Mouse (Mus musculus): ENCODE data around the gene Adam8. TPM values are rescaled to one million over a fixed set of nuclear protein-coding genes. Genes with fewer than 3 reads are reported as not detected.

The Adam8 gene
- polyA plus RNA-seq, 1 experiment from 2014 or later = 0.85 TPM

DNA sequence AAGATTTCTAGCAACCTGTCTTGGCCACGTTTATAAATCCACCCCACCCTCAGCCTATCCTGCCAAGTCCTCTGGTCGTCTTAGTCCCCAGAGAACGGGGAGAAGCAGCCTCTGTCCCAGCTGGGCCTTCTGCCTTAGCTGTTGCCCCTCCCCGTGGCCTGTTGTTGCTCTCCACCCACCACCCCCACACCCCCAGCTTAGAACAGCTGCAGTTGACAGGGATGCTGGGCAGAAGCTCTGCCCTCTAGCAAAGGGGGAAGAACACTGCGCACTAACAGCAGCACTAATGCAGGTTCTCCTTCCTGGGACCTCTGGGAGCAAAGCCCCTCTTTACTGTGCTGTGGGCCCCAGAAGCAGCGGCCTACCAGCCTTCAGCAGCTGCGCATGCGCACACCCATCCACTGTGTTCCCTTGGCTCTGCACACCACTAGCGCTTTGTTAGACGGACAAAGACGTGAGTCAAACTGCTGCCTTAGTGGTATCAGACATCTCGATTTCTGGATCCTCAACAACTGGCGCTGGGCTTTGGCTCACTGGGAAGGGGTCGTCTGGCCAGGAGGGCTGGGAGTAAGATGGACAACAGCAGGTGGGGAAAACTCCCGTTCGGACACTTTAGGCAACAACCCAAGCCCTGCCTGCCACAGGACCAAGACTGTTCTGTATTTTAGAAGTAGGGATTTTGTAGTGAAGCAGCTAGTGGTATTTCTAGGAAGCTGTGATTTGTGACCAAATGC is 51.7 kb downstream of the Adam8 start:
- Histone ChIP-seq H3K9ac (ENCODE audit: low read length) (no peak overlapping the region), H3K36me3 (ENCODE audit: control insufficient read depth, insufficient read depth, low read length) (no peaks in the 10 kb centered on the region), H3K4me1 (replicated peaks; ENCODE audit: control insufficient read depth, insufficient read depth) (no peaks in the 10 kb centered on the region), H3K27me3 (ENCODE audit: control insufficient read depth, insufficient read depth, low read length) (peaks cover 6% of the 10 kb centered on the region), H3K4me3 (ENCODE audit: low read depth, low read length) (no peak overlapping the region), H3K9me3 (ENCODE audit: control insufficient read depth, low read length) (no peaks in the 10 kb centered on the region), H3K4me2 (replicated peaks; ENCODE audit: low read depth) (no peak overlapping the region), H3K27ac (replicated peaks) (no peak overlapping the region)
- 59% methylated on average over 16 of the region's 16 CpGs for WGBS
- TF ChIP-seq EP300 (optimal IDR thresholded peaks at IDR 0.05) = no peak
- TF ChIP-seq CTCF (IDR thresholded peaks at IDR 0.05; ENCODE audit: low read depth) = no peak
- ATAC-seq (ENCODE audit: low FRiP score, low TSS enrichment) = no peak
- DNase-seq (ENCODE audit: low spot score) = no peak

DNA sequence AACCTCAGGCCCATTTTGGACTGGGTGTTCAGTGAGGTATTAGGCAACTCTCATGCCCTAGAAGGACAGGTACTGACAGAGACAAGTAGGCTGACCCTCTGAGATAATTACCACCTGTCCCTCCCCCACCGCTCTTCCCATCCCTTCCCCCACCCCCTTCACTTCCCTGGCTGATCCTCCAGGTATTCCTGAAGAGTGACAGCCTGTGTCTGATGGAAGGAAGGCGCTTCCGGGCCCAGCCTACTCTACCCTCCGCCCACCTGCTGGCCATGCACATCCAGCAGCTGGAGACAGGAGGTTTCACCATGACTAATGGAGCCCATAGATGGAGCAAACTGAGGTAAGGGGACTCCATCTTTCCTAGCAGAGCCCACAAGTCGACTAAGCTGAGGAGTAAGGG is 54.6 kb downstream of the Adam8 start:
- Histone ChIP-seq H3K9ac (ENCODE audit: low read length) (no peak overlapping the region), H3K4me1 (replicated peaks; ENCODE audit: control insufficient read depth, insufficient read depth) (no peaks in the 10 kb centered on the region), H3K9me3 (ENCODE audit: control insufficient read depth, low read length) (no peaks in the 10 kb centered on the region), H3K36me3 (ENCODE audit: control insufficient read depth, insufficient read depth, low read length) (no peaks in the 10 kb centered on the region), H3K4me3 (ENCODE audit: low read depth, low read length) (no peak overlapping the region), H3K27me3 (ENCODE audit: control insufficient read depth, insufficient read depth, low read length) (no peaks in the 10 kb centered on the region; the same call in none of the 2 replicates), H3K4me2 (replicated peaks; ENCODE audit: low read depth) (no peak overlapping the region), H3K27ac (replicated peaks) (no peak overlapping the region)
- DNase-seq (ENCODE audit: low spot score) = no peak
- 58% methylated on average over 5 of the region's 5 CpGs for WGBS
- ATAC-seq (ENCODE audit: low FRiP score, low TSS enrichment) = no peak
- TF ChIP-seq CTCF (IDR thresholded peaks at IDR 0.05; ENCODE audit: low read depth) (no peak), EP300 (optimal IDR thresholded peaks at IDR 0.05) (no peak)

DNA sequence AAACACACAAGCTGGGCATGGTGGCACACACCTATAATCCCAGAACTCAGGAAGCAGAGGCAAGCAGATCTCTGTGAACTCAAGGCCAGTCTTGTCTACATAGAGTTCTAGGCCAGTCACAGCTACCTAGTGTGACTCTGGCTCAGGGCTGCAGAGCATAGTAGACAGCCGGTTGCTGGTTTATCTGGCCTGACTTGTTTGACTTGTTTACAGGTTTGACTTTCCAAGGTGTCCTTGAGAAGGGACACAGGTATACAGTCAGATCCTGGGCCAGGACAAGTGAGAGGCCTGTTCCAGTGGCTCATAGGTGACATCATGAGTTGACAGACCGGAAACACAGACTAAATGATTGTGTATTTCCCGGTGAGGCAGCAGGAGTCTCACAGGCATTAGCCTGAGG is 55.2 kb downstream of the Adam8 start:
- no peaks in the 10 kb centered on the region; the same call in 1 of the 2 replicates for H3K27me3 ChIP-seq (ENCODE audit: control insufficient read depth, insufficient read depth, low read length)
- no peaks in the 10 kb centered on the region for H3K9me3 ChIP-seq (ENCODE audit: control insufficient read depth, low read length)
- no peak overlapping the region for H3K4me3 ChIP-seq (ENCODE audit: low read depth, low read length)
- no peaks in the 10 kb centered on the region for H3K36me3 ChIP-seq (ENCODE audit: control insufficient read depth, insufficient read depth, low read length)
- H3K4me2 ChIP-seq (replicated peaks; ENCODE audit: low read depth) = no peak overlapping the region
- ATAC-seq (ENCODE audit: low FRiP score, low TSS enrichment) = peak; percentile 81
- 56% methylated on average over 3 of the region's 3 CpGs for WGBS
- TF ChIP-seq CTCF (IDR thresholded peaks at IDR 0.05; ENCODE audit: low read depth) (no peak), EP300 (optimal IDR thresholded peaks at IDR 0.05) (no peak)
- H3K9ac ChIP-seq (ENCODE audit: low read length) = no peak overlapping the region
- H3K27ac ChIP-seq (replicated peaks) = no peak overlapping the region
- H3K4me1 ChIP-seq (replicated peaks; ENCODE audit: control insufficient read depth, insufficient read depth) = no peaks in the 10 kb centered on the region
- no peak for DNase-seq (ENCODE audit: low spot score)

DNA sequence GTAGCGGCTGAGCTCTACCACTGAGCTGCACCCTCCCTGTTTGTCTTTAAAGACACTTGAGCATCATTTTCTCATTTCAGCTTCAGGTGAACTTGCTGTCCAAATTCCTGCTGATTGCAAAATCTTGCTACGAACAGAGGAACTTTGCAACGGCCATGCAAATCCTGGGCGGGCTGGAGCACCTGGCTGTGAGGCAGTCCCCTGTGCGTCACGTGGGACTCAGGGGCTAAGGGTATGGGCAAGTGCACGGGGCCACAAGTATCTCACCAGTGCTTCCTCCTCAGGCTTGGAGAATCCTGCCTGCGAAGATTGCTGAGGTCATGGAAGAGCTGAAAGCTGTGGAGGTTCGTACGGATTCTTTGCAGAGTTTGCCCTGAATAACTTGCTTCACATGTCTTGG is 55.7 kb downstream of the Adam8 start:
- WGBS = 82% methylated on average over 10 of the region's 10 CpGs
- no peak overlapping the region for H3K4me2 ChIP-seq (replicated peaks; ENCODE audit: low read depth)
- no peaks in the 10 kb centered on the region; the same call in 1 of the 2 replicates for H3K27me3 ChIP-seq (ENCODE audit: control insufficient read depth, insufficient read depth, low read length)
- DNase-seq (ENCODE audit: low spot score) (no peak), ATAC-seq (ENCODE audit: low FRiP score, low TSS enrichment) (no peak)
- H3K9me3 ChIP-seq (ENCODE audit: control insufficient read depth, low read length) = no peaks in the 10 kb centered on the region
- H3K4me3 ChIP-seq (ENCODE audit: low read depth, low read length) = no peak overlapping the region
- no peaks in the 10 kb centered on the region for H3K4me1 ChIP-seq (replicated peaks; ENCODE audit: control insufficient read depth, insufficient read depth)
- TF ChIP-seq CTCF (IDR thresholded peaks at IDR 0.05; ENCODE audit: low read depth) (no peak), EP300 (optimal IDR thresholded peaks at IDR 0.05) (no peak)
- H3K9ac ChIP-seq (ENCODE audit: low read length) = no peak overlapping the region
- H3K27ac ChIP-seq (replicated peaks) = no peak overlapping the region
- H3K36me3 ChIP-seq (ENCODE audit: control insufficient read depth, insufficient read depth, low read length) = no peaks in the 10 kb centered on the region

DNA sequence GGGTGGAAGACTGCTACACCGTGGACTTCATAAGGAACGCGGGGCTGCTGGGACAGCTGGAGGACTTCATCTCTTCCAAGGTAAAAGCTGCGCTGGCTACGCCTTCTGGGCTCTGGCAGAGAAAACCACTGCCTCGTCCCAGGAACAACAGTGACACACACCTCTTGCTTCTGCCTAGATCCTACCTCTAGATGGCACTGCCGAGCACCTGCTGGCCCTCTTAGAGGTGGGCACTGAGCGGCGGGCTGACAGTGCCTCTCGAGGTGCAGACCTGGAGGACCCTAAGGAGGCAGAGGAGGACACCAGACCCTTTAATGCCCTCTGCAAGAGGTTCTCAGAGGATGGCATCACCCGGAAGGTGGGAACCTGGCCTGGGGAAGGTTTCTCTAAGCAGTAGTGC is 61.6 kb downstream of the Adam8 start:
- no peak overlapping the region for H3K4me3 ChIP-seq (ENCODE audit: low read depth, low read length)
- H3K9me3 ChIP-seq (ENCODE audit: control insufficient read depth, low read length) = no peaks in the 10 kb centered on the region
- H3K4me2 ChIP-seq (replicated peaks; ENCODE audit: low read depth) = no peak overlapping the region
- DNase-seq (ENCODE audit: low spot score) (peak; percentile 45), ATAC-seq (ENCODE audit: low FRiP score, low TSS enrichment) (peak; percentile 62)
- H3K4me1 ChIP-seq (replicated peaks; ENCODE audit: control insufficient read depth, insufficient read depth) = no peaks in the 10 kb centered on the region
- no peak overlapping the region for H3K9ac ChIP-seq (ENCODE audit: low read length)
- 17% methylated on average over 11 of the region's 11 CpGs for WGBS
- no peaks in the 10 kb centered on the region for H3K36me3 ChIP-seq (ENCODE audit: control insufficient read depth, insufficient read depth, low read length)
- H3K27me3 ChIP-seq (ENCODE audit: control insufficient read depth, insufficient read depth, low read length) = no peaks in the 10 kb centered on the region
- H3K27ac ChIP-seq (replicated peaks) = no peak overlapping the region
- TF ChIP-seq EP300 (optimal IDR thresholded peaks at IDR 0.05) = no peak
- TF ChIP-seq CTCF (IDR thresholded peaks at IDR 0.05; ENCODE audit: low read depth) = peak; percentile 81

MicroRNAs encoded within 50 kb of the gene (microRNA counts, 519-probe panel; counts per million panel counts)
- microRNA mmu-miR-202-3p (not detected), microRNA mmu-miR-202-5p (not detected)

Small RNA genes within 50 kb of the gene (microRNA-seq; reads per million reads assigned to microRNA genes)
- gene Mir202 = not detected
- not detected for gene Mir7062
- not detected for gene mmu-mir-7686

Other genes starting within 250 kb of the Adam8 start
- gene Adgra1, start 158.4 kb downstream of the Adam8 start, polyA plus RNA-seq (2015; fragmentation: Nextera tagmentation; extraction: Ambion mirVana) = 0.55 and 1.1 TPM in 2 replicates
- 0.05 and 0.18 TPM in 2 replicates for gene Kndc1, start 97.9 kb downstream of the Adam8 start, polyA plus RNA-seq (2015; fragmentation: Nextera tagmentation; extraction: Ambion mirVana)
- 0.13 TPM in 1 of 2 replicates, not detected in the other for gene Utf1, start 48.8 kb downstream of the Adam8 start, polyA plus RNA-seq (2015; fragmentation: Nextera tagmentation; extraction: Ambion mirVana)
- 0.11 and 0.17 TPM in 2 replicates for gene 6430531B16Rik, start 13.8 kb downstream of the Adam8 start, polyA plus RNA-seq (2015; fragmentation: Nextera tagmentation; extraction: Ambion mirVana)
- gene Zfp511, start 43.8 kb upstream of the Adam8 start, polyA plus RNA-seq (2015; fragmentation: Nextera tagmentation; extraction: Ambion mirVana) = 19.7 and 20.7 TPM in 2 replicates
- gene Tubgcp2, start 44.1 kb upstream of the Adam8 start, polyA plus RNA-seq (2015; fragmentation: Nextera tagmentation; extraction: Ambion mirVana) = 17.7 and 20.1 TPM in 2 replicates
- gene Msx3, start 56.5 kb upstream of the Adam8 start, polyA plus RNA-seq (2015; fragmentation: Nextera tagmentation; extraction: Ambion mirVana) = 0.04 TPM in 1 of 2 replicates, not detected in the other
- gene Caly, start 90.0 kb upstream of the Adam8 start, polyA plus RNA-seq (2015; fragmentation: Nextera tagmentation; extraction: Ambion mirVana) = 4.5 and 5.6 TPM in 2 replicates
- 24.4 and 45.2 TPM in 2 replicates for gene Prap1, start 100.8 kb upstream of the Adam8 start, polyA plus RNA-seq (2015; fragmentation: Nextera tagmentation; extraction: Ambion mirVana)
- gene Fuom, start 109.9 kb upstream of the Adam8 start, polyA plus RNA-seq (2015; fragmentation: Nextera tagmentation; extraction: Ambion mirVana) = 41.2 and 44.5 TPM in 2 replicates
- gene Paox, start 123.2 kb upstream of the Adam8 start, polyA plus RNA-seq (2015; fragmentation: Nextera tagmentation; extraction: Ambion mirVana) = 27.7 and 27.8 TPM in 2 replicates
- 139 and 143 TPM in 2 replicates for gene Echs1, start 123.9 kb upstream of the Adam8 start, polyA plus RNA-seq (2015; fragmentation: Nextera tagmentation; extraction: Ambion mirVana)
- gene Mtg1, start 145.0 kb upstream of the Adam8 start, polyA plus RNA-seq (2015; fragmentation: Nextera tagmentation; extraction: Ambion mirVana) = 19.8 and 20.6 TPM in 2 replicates
- gene Sprn, start 162.3 kb upstream of the Adam8 start, polyA plus RNA-seq (2015; fragmentation: Nextera tagmentation; extraction: Ambion mirVana) = 0.90 and 1.1 TPM in 2 replicates
- not detected in 2 replicates for gene Olfr522, start 172.2 kb upstream of the Adam8 start, polyA plus RNA-seq (2015; fragmentation: Nextera tagmentation; extraction: Ambion mirVana)
- gene Olfr523, start 180.7 kb upstream of the Adam8 start, polyA plus RNA-seq (2015; fragmentation: Nextera tagmentation; extraction: Ambion mirVana) = not detected in 2 replicates
- not detected in 2 replicates for gene Olfr524, start 213.4 kb upstream of the Adam8 start, polyA plus RNA-seq (2015; fragmentation: Nextera tagmentation; extraction: Ambion mirVana)
- gene Cd163l1, start 225.7 kb upstream of the Adam8 start, polyA plus RNA-seq (2015; fragmentation: Nextera tagmentation; extraction: Ambion mirVana) = 0.11 TPM in 2 replicates